Mouse (Mus musculus) layer of hippocampus, adult 11-12 months (tissue): ENCODE results near the gene Asic2.

Experiments used
- DNase-seq: peaks from one replicate; pipeline ENCODE4 v3.0.0; 2022; ENCODE audit warnings: low spot score

Asic2 gene

DNA sequence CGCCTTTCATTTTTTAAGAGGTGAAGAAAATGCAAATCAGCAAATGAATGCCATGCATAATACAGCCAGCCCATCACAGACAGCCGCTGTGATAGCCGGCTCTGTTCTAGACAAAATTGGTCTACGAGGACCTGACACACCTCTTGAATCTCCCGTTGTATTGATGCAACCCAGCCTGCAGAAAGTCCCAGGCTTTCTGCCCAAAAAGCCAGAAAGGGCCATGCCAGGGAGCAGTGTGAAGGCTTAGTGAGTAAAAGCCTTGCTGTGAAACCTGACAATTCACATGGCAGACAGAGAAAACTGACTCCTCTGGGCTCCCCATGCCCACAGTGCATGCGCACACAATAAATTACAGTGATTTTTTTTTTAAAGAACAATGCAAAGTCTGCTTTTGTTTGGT, 858.2 kb downstream of the Asic2 start:
- DNase-seq = no peak

DNA sequence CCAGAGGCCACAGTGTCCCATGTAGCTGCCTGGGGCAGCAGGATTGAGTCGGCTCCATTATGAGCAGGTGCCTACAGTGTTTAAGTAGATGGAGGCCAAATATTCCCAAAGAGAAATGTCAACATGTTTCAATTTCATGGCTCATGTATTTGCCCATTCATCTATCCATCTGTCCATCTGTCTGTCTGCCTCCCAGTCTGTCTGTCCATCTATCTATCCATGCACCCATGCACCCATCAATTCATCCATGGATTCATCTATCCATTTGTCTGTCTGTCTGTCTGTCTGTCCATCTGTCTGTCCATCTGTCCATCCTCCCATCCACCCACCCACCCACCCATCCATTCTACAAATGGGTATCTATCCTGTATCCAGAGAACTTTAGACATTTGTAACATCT, 861.3 kb downstream of the Asic2 start:
- DNase-seq = no peak

DNA sequence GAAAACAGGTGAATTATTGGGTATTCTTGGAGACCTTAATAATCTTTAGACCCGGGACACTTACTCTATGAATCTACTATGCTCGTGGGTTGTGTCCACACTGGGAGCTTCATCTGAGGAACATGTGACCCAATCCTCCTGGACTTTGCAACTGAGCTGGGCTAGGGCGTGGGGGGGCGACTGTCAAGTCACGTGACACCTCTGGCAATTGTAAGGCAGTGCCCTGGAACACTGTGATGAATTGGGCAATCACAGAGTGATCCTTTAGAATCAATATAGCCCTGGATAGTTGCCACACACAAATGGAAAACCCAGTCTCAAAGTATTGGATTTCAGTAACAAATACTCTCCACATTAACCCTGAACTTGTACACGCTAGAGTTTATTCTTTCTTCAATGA, 867.4 kb downstream of the Asic2 start:
- no peak for DNase-seq

DNA sequence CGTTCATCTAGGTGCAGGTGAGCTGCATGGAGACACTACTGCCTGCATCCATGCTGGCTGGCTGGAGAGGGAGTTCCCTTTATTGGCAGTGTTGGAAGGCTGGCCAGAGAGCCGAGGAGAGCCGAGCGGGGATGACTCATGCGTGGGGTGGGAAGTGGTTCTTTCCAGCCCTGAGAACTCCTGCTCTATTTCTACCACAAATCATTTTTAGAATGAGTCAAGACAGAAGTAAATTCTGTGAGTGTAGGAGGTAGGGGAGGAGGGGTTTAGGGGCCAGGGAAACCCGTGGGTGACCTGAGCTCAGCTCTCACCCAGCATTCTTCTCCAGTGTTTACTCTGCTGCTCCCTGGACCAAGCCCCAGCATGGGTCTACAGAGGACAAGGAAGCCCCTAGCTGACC, 872.2 kb downstream of the Asic2 start:
- peak; percentile 44 for DNase-seq

DNA sequence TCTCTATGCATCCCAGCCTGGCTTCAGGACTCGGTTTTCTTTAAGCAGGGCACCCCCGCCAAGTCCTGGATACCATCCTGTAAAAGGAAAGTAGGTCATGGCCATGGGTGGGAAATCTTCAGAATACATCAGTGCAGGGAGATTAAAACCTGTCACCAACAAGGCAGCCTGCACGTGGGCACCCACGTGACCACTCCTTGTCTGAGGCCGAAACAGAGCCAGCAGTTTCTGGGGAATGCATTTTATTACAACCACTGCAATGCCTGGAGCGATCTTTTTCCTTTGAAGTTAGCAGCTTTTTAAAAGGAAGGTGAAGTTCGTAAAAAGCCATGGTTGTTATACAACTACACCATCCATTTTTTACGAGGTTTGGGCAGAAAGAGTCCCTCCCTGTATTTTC, 873.7 kb downstream of the Asic2 start:
- DNase-seq = no peak

DNA sequence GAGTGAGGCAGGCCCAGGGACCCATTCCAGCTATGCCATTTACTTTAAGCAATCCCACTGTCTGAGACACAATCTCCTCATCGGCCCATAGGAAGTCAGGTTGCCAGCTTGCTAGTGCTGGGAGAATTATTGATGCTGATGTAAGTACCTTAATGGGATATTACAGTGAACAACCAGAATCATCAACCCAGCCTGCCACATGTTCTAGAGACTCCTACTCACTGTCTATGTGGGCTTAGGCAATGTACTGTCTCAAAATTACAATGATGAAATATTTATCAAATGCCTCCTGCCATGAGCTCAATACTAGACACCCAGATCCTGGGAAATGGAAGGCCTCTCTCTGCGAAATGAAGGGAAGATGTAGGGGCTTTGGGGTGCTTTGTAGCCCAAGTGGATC, 876.1 kb downstream of the Asic2 start:
- DNase-seq = no peak

DNA sequence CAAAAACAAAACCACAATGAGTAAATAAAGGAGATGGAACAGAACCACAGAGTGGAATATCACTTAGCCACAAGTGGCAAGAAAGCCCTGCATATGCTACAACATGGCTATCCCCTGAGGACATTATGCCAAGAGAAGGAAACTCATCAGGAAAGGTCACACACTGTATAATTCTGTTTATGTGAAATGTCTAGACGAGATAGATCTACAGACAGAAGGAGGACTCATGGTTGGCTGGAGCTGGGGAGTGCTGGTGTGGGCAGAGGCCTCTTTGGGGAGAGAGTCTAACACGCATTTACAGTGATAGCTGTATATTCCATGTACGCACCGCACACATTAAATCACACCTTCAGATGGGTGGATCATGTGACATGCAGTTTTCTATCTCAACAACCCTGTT, 884.4 kb downstream of the Asic2 start:
- no peak for DNase-seq

DNA sequence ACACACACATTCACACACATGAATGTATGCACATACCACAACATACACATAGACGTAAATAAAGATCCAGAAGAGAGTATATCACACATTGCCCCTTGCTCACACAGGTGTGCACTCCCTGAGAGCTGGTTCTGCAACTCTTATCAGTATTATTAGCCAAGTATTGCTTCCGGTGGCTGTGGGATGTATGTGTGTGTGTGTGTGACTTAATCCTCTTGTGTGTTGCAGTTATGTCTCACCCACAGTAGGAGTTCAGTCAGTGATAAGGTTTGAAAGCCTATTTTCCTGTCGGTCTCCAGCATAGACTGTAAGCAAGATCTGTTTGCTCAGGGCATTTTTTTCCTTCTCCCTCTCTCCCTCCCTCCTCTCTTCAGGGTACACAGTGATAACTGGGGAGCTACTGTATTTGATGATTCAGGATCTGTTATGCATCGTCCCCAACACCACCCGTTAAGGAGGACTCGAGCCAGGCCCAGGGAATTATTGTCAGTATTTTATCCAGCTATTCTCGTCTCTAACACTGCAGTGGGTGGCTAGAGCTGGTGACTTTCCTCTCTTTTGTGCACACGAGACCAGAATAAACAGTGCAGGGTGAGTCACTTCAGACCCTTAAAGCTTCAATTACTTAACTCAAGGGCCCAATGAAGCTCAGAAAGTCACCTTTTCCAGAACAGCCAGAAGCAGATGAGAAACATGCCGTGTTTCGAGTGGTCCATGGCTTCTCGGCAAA, 888.0 kb downstream of the Asic2 start:
- peak; percentile 47 for DNase-seq

DNA sequence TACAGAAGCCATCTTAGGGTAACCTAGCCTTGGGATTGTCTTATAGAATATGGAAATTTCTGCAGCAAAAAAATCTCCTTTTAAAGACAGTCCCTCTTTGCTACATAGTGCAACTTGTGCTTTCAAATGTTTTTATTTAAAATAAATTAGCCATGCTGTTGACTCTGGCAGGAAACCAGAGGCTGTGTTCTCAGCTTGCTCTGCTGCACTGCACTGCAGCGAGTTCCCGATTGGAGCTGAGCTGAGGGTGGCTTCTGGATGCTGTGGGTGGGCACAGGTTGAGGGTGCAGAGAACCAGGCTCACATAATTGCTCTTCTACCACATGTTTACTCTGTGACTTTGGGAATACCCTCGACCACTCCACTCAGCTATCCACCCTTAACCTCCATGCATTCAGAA, 889.0 kb downstream of the Asic2 start:
- no peak for DNase-seq

DNA sequence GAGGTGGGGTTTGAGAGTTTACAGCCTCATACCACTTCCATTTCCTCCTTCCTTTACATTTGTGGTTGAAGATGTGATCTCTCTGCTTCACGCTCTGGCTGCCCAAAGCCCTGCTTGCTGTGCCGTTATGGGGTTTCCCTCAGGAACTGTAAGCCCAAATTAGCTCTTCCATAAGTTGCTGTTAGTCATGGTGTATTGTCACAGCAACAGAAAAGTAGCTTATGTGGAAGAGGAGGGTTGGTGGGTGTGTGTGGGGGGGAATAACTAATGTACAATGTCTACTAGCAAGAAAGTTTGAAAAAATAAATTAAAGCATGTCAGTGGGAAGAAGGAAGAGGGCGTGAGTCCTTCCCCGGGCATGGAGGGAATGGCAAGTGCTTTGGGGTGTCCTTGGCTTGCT, 896.4 kb downstream of the Asic2 start:
- DNase-seq = no peak

DNA sequence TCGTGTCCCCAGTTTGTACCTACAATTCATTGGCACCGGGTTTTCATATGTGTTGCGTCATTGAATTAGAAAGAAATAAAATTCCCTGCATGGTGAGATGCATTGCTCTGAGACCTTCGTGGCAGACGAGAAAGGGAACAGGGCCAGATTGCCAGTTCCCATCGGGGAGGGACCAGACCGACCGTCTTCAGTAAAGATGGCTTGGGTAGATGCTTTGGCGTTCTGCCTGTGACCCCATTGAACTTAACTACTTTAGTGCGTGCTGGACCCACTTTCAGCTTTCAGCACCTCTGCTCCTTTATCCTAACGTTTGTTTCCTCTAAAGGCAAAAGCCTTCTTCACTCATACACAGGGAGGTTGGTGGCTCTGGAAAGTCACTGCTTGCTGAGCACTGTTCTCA, 902.9 kb downstream of the Asic2 start:
- DNase-seq = no peak

DNA sequence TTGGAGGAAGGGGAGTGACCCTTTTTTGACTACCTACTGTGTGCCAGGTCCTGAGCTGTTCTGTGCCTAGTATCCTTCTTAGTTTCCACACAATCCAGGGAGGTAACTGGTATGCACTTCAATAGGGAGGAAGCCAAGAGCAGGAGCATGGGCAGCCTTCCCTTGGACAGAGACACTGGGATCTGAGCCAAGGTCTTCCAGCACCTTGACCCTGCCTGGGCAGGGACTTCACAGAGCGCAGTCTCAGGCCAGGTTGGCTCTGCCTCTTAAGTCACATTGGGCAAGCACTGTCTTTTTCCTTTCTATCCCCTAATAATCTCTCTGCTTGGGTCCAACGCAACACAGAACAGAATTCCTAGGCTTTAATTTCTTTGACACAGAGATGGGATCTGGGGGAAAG, 904.3 kb downstream of the Asic2 start:
- no peak for DNase-seq

DNA sequence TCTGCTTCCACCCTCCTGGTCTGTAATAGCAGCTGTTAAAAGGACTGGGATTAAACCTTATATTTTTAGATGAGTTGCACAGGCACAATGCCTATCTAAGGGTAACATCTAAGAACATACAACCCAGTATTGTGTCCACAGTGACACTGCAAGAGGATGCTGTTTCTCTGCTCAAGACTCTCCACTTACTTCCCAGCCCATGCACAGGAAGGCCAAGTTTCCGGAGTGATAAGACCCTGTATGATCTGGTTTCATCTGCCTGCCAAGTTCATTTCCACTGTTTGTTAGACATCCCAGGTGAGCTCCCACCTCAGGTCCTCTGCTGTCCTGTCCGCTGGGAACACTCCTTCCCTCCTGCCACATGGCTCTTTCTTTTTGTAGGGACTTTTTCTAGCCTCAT, 908.2 kb downstream of the Asic2 start:
- DNase-seq = no peak

DNA sequence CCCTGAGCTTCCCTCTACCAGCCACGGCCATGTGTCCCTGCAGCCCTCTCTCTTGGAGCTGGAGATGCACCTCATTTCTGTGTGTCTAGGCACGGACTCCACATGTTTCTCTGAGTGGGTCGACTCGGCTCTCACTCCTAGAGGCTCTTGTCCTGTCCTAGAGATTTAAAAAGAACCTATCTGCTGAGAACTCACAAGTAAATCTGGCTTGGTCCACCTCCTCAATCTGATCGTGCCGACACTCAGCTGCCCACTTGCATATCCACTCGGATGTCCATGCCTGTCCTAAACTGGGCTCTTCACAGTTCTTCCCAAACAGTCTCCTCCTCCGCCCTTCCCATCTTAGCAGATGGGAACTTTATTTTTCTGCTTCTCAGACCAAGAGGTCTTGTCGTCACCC, 908.7 kb downstream of the Asic2 start:
- no peak for DNase-seq

DNA sequence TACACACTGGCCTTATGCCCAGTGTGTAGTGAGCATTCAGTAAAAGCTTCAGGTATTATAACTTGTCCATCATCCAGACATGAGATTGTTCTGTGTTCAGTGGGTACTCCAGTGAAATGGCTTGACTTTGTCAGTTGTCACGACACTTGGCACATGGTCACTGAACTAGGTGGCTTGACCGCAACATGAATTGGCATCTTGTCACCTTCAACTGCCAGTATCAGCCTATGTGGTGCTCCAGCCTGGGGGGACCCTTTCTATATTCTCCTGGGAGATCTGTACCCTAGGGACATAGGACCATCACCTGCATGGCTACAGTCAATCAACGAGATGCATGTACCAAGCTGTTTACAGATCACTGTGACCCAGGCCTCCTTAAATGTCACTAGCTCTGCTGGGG, 910.8 kb downstream of the Asic2 start:
- DNase-seq = no peak

DNA sequence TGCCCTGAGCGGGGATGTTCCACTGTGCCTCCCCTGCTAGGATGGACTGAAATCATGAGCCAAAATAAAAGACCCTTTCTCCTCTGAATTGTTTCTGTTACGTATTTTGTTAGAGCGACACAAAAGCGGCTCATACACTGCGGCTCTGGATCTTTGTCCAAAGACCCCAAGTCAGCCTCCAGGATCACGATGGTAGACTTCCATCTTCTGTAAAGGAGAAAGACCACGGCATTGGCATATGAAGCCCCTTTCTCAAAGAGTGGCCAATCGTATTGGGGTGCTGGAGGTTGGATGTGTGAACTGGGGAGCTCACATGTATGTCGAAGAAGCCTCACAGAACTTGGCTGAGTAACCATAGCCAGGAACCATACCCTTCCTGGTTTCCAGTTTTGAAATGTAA, 911.5 kb downstream of the Asic2 start:
- no peak for DNase-seq

DNA sequence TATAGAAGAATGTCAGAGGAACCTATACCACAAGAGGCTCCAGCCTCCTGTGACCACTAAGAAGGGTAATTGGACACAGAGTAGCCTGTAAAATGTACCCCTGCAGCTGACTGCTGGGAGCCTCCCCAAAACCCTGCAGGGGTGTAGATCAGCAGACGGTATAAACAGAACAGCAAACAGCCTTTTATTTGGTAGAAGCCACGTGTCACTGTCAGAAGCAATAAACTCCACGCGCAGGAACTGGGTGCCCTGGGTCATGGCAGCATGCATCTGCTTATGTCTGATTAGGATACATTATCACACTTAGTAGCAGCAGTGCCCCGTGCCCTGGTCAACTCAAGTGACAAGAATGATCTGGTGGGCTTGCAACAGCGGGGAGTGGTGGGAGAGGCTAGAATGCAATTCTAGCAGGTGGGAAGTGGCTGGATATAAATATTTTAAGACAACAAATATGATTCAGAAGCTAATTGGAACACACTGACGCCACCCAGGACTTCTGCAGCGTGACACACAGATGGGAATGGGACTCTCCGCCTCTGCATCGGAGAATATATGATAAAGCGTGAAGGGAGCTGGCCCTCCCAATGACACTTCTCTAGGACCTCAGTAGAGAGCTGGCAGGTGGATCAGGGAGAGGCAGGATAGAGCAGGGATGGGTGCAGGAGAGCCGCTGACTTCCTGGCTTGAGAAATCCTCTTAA, 912.7 kb downstream of the Asic2 start:
- DNase-seq = no peak

DNA sequence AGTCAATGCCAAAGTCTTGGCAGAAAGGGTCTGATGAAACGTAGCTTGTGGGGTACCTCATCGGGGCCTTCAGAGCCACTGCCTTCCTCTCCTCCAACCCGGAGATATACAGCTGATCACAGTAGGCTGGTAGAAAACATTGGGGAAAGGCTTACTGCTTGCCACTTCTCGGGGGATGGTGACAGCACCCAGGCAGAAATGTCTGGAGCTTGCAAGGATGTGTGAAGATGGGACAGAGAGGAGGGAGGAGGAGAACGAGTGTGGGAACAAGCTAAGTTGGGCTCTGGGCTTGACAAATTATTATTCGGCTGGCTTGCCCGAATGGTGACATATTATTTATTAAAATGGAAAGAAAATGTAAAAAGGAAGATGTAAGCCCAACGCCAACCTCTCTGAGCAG, 914.4 kb downstream of the Asic2 start:
- DNase-seq = no peak

DNA sequence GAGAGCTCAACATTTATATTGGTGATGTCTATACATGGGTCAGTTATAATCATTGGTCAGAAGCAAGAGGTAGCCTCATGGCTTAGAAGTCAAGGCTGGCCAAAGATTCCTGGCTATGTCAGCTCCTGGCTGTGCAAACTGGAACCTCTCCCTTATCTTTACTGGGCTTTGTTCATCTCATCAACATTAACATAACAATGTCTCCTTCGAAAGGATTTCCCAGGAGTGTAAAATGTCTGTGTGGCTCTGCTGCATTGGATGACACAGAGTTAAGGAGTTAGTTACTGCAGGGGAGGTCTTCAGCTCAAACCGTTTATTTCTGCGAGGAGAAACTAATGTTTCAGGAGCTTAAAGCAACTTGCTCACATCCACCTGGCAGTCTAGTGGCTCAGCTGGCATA, 926.6 kb downstream of the Asic2 start:
- DNase-seq = no peak

DNA sequence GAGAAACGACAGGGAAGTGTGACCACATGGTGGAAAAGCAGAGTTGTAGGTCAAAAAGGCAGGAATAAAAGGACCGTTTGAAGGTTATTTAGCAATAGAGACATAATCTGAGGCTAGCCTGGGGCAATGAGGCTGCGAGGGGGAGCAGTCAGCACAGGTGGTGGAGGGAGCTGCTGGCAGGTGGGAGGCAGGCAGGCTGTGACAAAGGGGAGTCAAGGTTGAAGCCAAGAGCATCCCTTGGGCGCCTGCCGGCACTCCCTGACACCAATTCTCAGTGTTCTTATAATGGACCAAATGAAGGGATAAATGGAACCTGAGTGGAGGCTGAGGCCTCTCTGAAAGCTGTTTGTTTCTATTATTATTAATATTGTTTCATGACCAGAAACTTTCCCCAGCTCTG, 928.3 kb downstream of the Asic2 start:
- no peak for DNase-seq

DNA sequence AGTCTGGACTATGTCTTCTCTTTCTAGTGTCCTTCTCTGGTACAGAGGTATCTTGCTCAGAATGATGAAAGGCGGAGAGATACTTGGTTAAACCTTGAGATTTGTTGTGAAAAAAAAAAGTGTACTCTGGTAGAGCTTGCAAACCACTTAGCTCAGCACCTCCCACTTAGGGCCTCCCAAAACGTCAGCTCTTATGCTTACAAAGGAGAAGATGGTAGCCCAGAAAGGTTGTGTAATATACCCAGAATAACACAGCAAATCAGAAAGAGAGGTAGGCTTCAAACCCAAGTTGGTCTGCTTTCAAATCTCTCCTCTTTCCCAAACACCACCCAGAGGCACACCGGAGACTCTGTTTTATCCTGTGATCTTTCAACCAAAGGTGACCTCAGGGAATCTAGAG, 936.1 kb downstream of the Asic2 start:
- DNase-seq = no peak

DNA sequence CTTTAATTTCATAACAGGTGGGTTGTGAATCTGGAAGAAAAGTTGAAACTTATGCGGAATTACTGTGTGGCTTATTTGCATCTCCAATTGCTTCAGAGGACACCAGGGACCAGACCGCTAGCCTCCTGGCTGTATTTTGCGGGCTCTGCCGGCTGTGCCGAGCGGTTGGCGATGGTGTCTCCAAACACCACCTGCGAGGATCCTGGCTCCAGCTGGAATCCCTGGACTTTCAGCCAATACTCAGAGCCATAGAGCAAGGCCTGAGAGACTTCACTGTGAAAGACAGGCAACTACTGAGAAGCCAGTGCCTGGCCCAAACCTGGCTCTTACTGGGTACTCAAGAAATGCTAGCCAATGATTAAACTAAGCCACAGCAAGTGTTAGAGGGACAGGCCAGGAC, 953.5 kb downstream of the Asic2 start:
- no peak for DNase-seq

DNA sequence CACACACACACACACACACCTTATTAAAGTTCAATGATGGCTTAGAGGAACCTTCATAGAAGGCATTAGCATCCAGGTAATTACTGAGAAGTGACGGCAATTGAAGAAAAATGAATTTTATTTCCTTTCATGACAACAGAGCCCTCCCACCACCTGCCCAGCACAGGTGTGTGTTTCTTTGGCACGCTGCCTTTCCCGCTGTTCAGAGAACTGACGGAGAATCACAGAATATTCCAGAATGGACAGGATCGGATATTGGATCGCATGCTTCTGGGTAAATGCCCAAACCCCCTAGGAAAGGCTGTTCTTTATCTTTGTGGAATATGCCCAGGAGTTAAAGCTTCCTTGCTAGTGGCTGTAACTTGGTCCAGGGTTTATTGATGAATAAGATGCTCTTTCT, 954.8 kb downstream of the Asic2 start:
- no peak for DNase-seq

DNA sequence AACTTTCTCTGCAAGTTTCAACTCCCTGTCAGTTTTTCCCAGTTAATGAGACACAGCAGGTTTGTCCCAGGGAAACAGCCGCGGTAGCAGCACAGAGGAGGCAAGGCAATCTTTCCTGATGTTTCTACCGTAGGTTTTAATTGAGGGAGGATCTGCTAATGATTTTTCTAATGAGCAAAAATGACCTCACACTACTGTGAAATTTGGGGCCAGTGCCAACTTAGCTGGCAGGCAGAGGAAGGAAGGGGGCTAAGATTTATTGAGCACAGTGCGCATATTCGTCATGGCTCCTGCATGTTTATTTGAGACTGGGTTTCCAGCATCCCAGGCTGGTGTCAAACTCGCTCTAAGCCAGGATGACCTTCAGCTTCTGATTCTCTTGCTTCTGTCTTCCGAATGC, 957.5 kb downstream of the Asic2 start:
- no peak for DNase-seq
